Mouse (Mus musculus): Measurements from ENCODE around the gene Gucy1b2.
A peak's percentile ranks its signal among the peaks of the same experiment; 100 is the strongest.

Gucy1b2 gene

GRCm38 (mm10) chr14:62456239-62456747, at the start of gene Gucy1b2:
Gene Gucy1b2, minus strand, starts transcription at chr14:62456289.
- no peak for DNase-seq

- no peak for DNase-seq
Measured at GRCm38 (mm10) chr14:62497391-62497790, 41.3 kb upstream of the Gucy1b2 start.

GRCm38 (mm10) chr14:62496501-62496900, 40.4 kb upstream of the Gucy1b2 start:
- no peak for DNase-seq

GRCm38 (mm10) chr14:62493456-62493855, 37.4 kb upstream of the Gucy1b2 start:
- no peak for DNase-seq

GRCm38 (mm10) chr14:62492196-62492850, 36.2 kb upstream of the Gucy1b2 start:
- peak; percentile 77 for DNase-seq

GRCm38 (mm10) chr14:62488270-62488669, 32.2 kb upstream of the Gucy1b2 start:
- DNase-seq, result no peak

- no peak for DNase-seq
Measured at GRCm38 (mm10) chr14:62481381-62481780, 25.3 kb upstream of the Gucy1b2 start.

GRCm38 (mm10) chr14:62479395-62479794, 23.3 kb upstream of the Gucy1b2 start:
- no peak for DNase-seq

GRCm38 (mm10) chr14:62474481-62474880, 18.4 kb upstream of the Gucy1b2 start:
- DNase-seq, result no peak

GRCm38 (mm10) chr14:62472061-62472460, 16.0 kb upstream of the Gucy1b2 start:
- DNase-seq, result no peak

- DNase-seq, result no peak
Measured at GRCm38 (mm10) chr14:62468753-62469125, 12.7 kb upstream of the Gucy1b2 start.

GRCm38 (mm10) chr14:62468119-62468752, 12.1 kb upstream of the Gucy1b2 start:
- DNase-seq, result no peak

- no peak for DNase-seq
Measured at GRCm38 (mm10) chr14:62464966-62465365, 8.9 kb upstream of the Gucy1b2 start.

GRCm38 (mm10) chr14:62459541-62459940, 3.5 kb upstream of the Gucy1b2 start:
- no peak for DNase-seq

GRCm38 (mm10) chr14:62457420-62458181, 1.5 kb upstream of the Gucy1b2 start:
- DNase-seq, result peak; percentile 94

GRCm38 (mm10) chr14:62455570-62455879, 564 bp downstream of the Gucy1b2 start:
- DNase-seq, result no peak

- no peak for DNase-seq
Measured at GRCm38 (mm10) chr14:62454760-62455569, 1.1 kb downstream of the Gucy1b2 start.

- no peak for DNase-seq
Measured at GRCm38 (mm10) chr14:62454136-62454535, 2.0 kb downstream of the Gucy1b2 start.

GRCm38 (mm10) chr14:62453276-62453675, 2.8 kb downstream of the Gucy1b2 start:
- DNase-seq, result no peak

- DNase-seq, result no peak
Measured at GRCm38 (mm10) chr14:62450706-62451105, 5.4 kb downstream of the Gucy1b2 start.

GRCm38 (mm10) chr14:62447214-62447548, 8.9 kb downstream of the Gucy1b2 start:
- no peak for DNase-seq

GRCm38 (mm10) chr14:62446385-62447213, 9.5 kb downstream of the Gucy1b2 start:
- DNase-seq, result no peak

Measured in right cerebral cortex, postnatal 14 days (tissue).